Mouse (Mus musculus): ENCODE results near the gene Ube2f. TPM values are rescaled to one million over a fixed set of nuclear protein-coding genes. Genes with fewer than 3 reads are reported as not detected.

The Ube2f gene
- polyA plus RNA-seq, 1 experiment from 2014 or later, result 60.2 TPM

DNA sequence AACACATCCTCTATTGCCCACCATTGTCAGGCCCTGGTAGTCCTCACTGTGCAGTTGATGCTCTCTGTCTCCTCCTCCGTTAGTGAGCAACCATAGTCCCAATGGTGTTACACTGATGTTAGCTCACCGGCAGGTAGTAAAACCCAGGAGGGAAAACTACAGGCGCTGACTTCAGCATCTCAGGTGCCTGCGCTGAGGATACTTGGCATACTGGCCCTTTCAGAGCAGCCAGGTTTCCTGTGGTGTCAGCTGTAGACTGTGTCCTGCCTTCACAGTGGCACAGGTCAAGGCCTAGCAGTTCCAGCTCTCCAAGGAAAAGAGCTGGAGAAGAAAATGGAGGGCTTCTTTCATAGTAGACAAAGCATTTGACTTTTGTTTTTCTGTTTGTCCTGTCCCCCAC is 26.5 kb downstream of the Ube2f start:
- Histone ChIP-seq H3K27me3 (ENCODE audit: control insufficient read depth, insufficient read depth, low read length) (no peaks in the 10 kb centered on the region), H3K4me2 (ENCODE audit: low read depth, low read length) (no peak overlapping the region), H3K9ac (replicated peaks; ENCODE audit: low read depth, low read length) (no peak overlapping the region), H3K27ac (ENCODE audit: low read depth, low read length) (no peak overlapping the region), H3K4me1 (ENCODE audit: control insufficient read depth, insufficient read depth, low read length) (no peaks in the 10 kb centered on the region), H3K9me3 (ENCODE audit: control insufficient read depth, low read length) (no peaks in the 10 kb centered on the region), H3K4me3 (ENCODE audit: low read depth, low read length) (no peak overlapping the region), H3K36me3 (ENCODE audit: control insufficient read depth, insufficient read depth, low read length) (peaks cover 29% of the 10 kb centered on the region)
- ATAC-seq (ENCODE audit: low read depth), result no peak
- WGBS, result 92% methylated on average over 4 of the region's 4 CpGs

DNA sequence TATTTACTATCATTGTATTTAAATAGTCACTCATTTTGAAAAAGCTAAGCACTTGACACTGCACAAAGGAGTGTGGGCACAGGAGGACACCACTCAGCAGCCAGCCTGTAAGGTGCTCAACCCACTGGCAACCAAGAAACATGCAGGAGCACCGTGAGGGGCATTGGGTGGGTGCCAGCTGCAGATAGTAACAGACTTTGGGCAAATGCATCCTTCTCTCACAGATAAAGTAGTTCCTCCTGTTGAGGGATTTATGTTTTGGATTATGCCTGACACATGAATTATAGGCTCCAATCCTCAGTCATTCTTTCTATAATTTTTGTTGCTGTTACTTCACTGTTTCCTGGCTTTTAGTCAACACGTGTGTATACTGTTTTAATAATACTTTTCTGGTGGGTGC is 27.4 kb downstream of the Ube2f start:
- no peak overlapping the region for H3K4me3 ChIP-seq (ENCODE audit: low read depth, low read length)
- WGBS, result 95% methylated on average over 2 of the region's 2 CpGs
- no peak overlapping the region for H3K9ac ChIP-seq (replicated peaks; ENCODE audit: low read depth, low read length)
- no peaks in the 10 kb centered on the region for H3K9me3 ChIP-seq (ENCODE audit: control insufficient read depth, low read length)
- no peak for ATAC-seq (ENCODE audit: low read depth)
- no peaks in the 10 kb centered on the region for H3K27me3 ChIP-seq (ENCODE audit: control insufficient read depth, insufficient read depth, low read length)
- no peak overlapping the region for H3K27ac ChIP-seq (ENCODE audit: low read depth, low read length)
- peaks cover 29% of the 10 kb centered on the region for H3K36me3 ChIP-seq (ENCODE audit: control insufficient read depth, insufficient read depth, low read length)
- no peaks in the 10 kb centered on the region for H3K4me1 ChIP-seq (ENCODE audit: control insufficient read depth, insufficient read depth, low read length)
- no peak overlapping the region for H3K4me2 ChIP-seq (ENCODE audit: low read depth, low read length)

DNA sequence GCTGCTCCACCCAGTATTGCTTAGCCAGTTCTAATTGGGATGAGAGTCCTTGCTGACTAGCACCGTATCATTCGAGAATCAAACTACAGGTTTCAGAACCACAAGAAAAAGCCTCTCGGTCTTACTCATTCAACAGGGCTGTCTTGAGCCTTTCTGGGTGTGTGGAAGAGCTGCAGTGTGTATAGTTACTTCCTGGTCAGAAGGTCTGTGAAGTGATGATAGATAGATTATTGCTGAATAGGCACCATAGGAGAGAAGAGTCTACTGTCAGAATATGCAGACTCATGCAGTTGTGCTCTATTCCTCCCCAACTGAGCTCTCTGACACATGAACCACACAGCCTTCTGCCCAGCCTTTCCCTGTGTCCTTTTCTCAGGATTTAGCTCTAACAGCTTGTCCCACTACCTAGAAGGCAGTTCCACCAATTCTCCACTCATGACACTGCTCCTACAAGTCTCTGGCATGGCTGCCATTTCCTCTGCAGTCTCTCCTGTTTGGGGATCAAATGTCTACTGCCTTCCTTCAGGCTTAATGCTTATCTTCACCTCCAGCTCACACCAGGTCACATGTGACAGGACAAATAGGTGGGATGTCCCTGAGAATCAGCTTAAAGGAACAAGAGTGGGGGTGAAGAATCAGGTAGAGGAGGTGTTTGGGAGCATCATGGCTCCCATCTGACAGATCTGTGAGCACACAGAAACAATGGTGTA is 28.5 kb downstream of the Ube2f start:
- H3K27ac ChIP-seq (ENCODE audit: low read depth, low read length), result no peak overlapping the region

DNA sequence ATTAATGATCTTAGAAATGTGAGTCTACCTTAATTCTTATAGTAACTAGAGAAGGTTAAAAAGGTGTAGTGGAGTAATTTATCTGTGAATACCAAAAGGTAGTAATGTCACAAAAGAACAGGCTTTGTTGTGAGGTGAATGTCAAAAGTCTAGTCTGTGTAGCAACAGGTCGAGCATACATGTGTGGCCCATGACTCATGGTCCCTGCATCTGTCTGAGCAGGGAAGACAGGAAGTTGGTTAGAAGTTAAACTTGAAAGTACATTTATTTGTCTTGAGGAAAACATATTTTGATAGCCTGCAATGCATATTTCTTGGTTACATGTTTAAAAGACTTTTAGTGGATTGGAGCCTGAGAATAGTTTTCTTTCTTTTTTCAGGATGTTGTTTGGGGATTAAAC is 29.0 kb downstream of the Ube2f start:
- no peak overlapping the region for H3K4me3 ChIP-seq (ENCODE audit: low read depth, low read length)
- 89% methylated on average over 1 of the region's 1 CpGs for WGBS
- H3K9me3 ChIP-seq (ENCODE audit: control insufficient read depth, low read length), result no peaks in the 10 kb centered on the region
- no peak overlapping the region for H3K27ac ChIP-seq (ENCODE audit: low read depth, low read length)
- H3K9ac ChIP-seq (replicated peaks; ENCODE audit: low read depth, low read length), result no peak overlapping the region
- peaks cover 33% of the 10 kb centered on the region for H3K36me3 ChIP-seq (ENCODE audit: control insufficient read depth, insufficient read depth, low read length)
- H3K27me3 ChIP-seq (ENCODE audit: control insufficient read depth, insufficient read depth, low read length), result no peaks in the 10 kb centered on the region
- H3K4me2 ChIP-seq (ENCODE audit: low read depth, low read length), result no peak overlapping the region
- ATAC-seq (ENCODE audit: low read depth), result no peak
- no peaks in the 10 kb centered on the region for H3K4me1 ChIP-seq (ENCODE audit: control insufficient read depth, insufficient read depth, low read length)

More for the DNA sequence above, 28.5 kb downstream of the Ube2f start:
- Histone ChIP-seq H3K27me3 (ENCODE audit: control insufficient read depth, insufficient read depth, low read length) (no peaks in the 10 kb centered on the region), H3K9ac (replicated peaks; ENCODE audit: low read depth, low read length) (no peak overlapping the region), H3K9me3 (ENCODE audit: control insufficient read depth, low read length) (no peaks in the 10 kb centered on the region), H3K36me3 (ENCODE audit: control insufficient read depth, insufficient read depth, low read length) (peaks cover 33% of the 10 kb centered on the region), H3K4me3 (ENCODE audit: low read depth, low read length) (no peak overlapping the region), H3K4me1 (ENCODE audit: control insufficient read depth, insufficient read depth, low read length) (no peaks in the 10 kb centered on the region), H3K4me2 (ENCODE audit: low read depth, low read length) (no peak overlapping the region)
- no peak for ATAC-seq (ENCODE audit: low read depth)
- 97% methylated on average over 3 of the region's 3 CpGs for WGBS

DNA sequence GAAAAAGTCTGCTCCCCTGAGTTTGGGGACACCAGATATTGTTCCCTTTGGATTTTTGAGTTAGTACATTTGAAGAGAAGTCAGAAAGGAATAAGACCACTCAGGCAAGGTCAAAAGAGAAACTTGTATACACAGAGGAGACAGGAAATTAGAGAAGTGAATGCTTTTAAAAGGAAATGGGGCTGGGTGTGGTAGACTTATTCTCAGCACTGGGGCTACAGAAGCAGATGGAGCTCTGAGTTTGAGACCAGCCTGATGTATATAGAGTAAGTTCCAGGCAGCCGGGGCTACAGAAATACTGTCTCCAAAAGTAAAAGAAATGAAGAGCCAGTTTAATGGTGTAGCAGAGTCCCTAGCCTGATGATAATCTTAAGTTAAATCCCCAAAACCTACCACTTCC is 32.5 kb downstream of the Ube2f start:
- WGBS, result 95% methylated on average over 1 of the region's 1 CpGs
- Histone ChIP-seq H3K27me3 (ENCODE audit: control insufficient read depth, insufficient read depth, low read length) (no peaks in the 10 kb centered on the region), H3K9me3 (ENCODE audit: control insufficient read depth, low read length) (no peaks in the 10 kb centered on the region), H3K9ac (replicated peaks; ENCODE audit: low read depth, low read length) (no peak overlapping the region), H3K36me3 (ENCODE audit: control insufficient read depth, insufficient read depth, low read length) (peaks cover 36% of the 10 kb centered on the region), H3K4me2 (ENCODE audit: low read depth, low read length) (no peak overlapping the region), H3K4me1 (ENCODE audit: control insufficient read depth, insufficient read depth, low read length) (no peaks in the 10 kb centered on the region), H3K27ac (ENCODE audit: low read depth, low read length) (no peak overlapping the region), H3K4me3 (ENCODE audit: low read depth, low read length) (no peak overlapping the region)
- no peak for ATAC-seq (ENCODE audit: low read depth)

DNA sequence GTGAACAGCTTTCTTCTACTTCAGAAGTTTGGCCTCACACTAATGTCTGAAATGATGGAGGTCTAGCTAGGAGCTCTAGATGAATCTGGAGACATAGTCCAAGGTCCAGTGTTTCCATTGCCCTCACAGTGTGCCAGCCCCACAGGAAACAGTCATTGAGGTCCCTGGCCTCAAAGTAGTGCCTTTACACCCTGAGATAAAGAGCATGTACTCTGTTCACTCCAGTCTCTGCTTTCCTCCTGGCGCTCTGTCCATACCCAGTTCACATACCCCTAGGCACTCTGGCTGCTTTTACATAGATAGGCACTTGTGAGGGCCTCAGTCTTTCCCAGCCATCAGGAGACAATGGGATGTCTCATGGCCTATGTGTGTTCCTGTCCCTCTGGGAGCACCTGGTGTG is 39.3 kb downstream of the Ube2f start:
- Histone ChIP-seq H3K4me2 (ENCODE audit: low read depth, low read length) (no peak overlapping the region), H3K27me3 (ENCODE audit: control insufficient read depth, insufficient read depth, low read length) (no peaks in the 10 kb centered on the region), H3K4me1 (ENCODE audit: control insufficient read depth, insufficient read depth, low read length) (no peaks in the 10 kb centered on the region), H3K27ac (ENCODE audit: low read depth, low read length) (no peak overlapping the region), H3K9ac (replicated peaks; ENCODE audit: low read depth, low read length) (no peak overlapping the region), H3K9me3 (ENCODE audit: control insufficient read depth, low read length) (no peaks in the 10 kb centered on the region), H3K4me3 (ENCODE audit: low read depth, low read length) (no peak overlapping the region), H3K36me3 (ENCODE audit: control insufficient read depth, insufficient read depth, low read length) (peaks cover 9% of the 10 kb centered on the region; the same call in 1 of the 2 replicates)
- 100% methylated on average over 1 of the region's 1 CpGs for WGBS
- no peak for ATAC-seq (ENCODE audit: low read depth)

DNA sequence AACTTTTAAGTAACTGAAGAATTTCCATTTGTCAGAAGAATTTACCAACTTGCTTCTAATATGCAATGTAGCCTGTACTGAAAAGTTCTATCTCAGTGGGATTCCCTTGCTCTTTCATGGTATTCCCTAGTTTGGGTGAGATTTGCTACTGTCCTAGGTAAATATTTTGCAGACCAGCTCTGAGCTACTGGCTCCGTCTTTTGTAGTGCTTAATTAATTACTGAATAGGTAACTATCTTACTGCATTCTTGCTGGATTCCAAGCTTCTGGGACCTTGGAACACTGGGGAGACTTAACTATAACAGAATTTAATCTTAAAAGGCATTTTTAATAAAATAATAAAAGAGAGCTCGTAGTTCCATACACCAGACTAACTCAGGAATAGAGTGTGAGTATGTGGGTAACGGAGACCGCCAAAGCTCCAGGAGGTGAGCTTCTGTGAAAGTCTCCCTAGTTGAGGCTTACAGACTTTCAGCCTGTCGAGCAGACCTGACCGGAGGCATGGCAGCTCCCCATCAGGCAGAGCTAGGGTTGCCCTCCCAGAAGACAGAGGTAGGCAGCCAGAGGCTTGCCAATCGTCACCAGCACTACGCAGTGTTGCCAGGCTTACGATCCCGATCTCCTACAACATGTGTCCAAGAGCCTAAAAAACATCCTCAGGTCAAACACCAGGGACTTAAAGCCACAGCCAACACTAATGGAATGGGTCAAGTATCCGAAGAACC is 42.2 kb downstream of the Ube2f start:
- Histone ChIP-seq H3K27ac (ENCODE audit: low read depth, low read length) (no peak overlapping the region), H3K9me3 (ENCODE audit: control insufficient read depth, low read length) (no peaks in the 10 kb centered on the region), H3K4me1 (ENCODE audit: control insufficient read depth, insufficient read depth, low read length) (no peaks in the 10 kb centered on the region), H3K36me3 (ENCODE audit: control insufficient read depth, insufficient read depth, low read length) (no peaks in the 10 kb centered on the region), H3K4me2 (ENCODE audit: low read depth, low read length) (no peak overlapping the region), H3K27me3 (ENCODE audit: control insufficient read depth, insufficient read depth, low read length) (no peaks in the 10 kb centered on the region), H3K4me3 (ENCODE audit: low read depth, low read length) (no peak overlapping the region), H3K9ac (replicated peaks; ENCODE audit: low read depth, low read length) (no peak overlapping the region)
- no peak for ATAC-seq (ENCODE audit: low read depth)
- WGBS, result 95% methylated on average over 11 of the region's 11 CpGs

DNA sequence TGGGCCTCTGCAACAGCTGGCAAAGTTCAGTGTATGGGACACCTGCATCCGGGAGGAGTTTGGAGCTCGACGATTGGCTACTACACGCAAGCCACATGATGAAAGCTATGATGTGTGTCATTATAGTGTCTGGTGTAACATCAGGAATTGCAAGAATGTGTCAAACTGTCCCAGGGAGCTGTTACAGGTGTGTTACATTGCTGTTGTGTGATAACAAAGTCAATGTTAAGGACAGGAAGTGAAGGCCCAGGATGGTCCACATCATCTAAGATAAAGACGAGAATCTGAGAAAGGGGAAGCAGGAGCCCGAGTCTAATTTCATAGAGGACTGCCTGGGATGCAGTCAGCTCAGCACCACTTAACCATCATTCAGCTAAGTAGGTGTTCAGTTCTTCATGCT is 45.4 kb downstream of the Ube2f start:
- Histone ChIP-seq H3K9ac (replicated peaks; ENCODE audit: low read depth, low read length) (no peak overlapping the region), H3K4me1 (ENCODE audit: control insufficient read depth, insufficient read depth, low read length) (peaks cover 5% of the 10 kb centered on the region; the same call in 1 of the 2 replicates), H3K9me3 (ENCODE audit: control insufficient read depth, low read length) (no peaks in the 10 kb centered on the region), H3K4me3 (ENCODE audit: low read depth, low read length) (no peak overlapping the region), H3K27me3 (ENCODE audit: control insufficient read depth, insufficient read depth, low read length) (no peaks in the 10 kb centered on the region), H3K4me2 (ENCODE audit: low read depth, low read length) (no peak overlapping the region), H3K27ac (ENCODE audit: low read depth, low read length) (no peak overlapping the region), H3K36me3 (ENCODE audit: control insufficient read depth, insufficient read depth, low read length) (no peaks in the 10 kb centered on the region)
- ATAC-seq (ENCODE audit: low read depth), result no peak
- 95% methylated on average over 6 of the region's 6 CpGs for WGBS

Measured in neural tube, embryonic 14.5 days (tissue).